Mouse (Mus musculus): ENCODE data around the gene Pdap1. TPM values are rescaled to one million over a fixed set of nuclear protein-coding genes. Genes with fewer than 3 reads are reported as not detected.
"Not testable (repeated sequence)": the region's sequence is repeated elsewhere in the genome, so short reads cannot be mapped to it uniquely, and the experiment has no call there.

Pdap1 gene
- total RNA-seq, 2 experiments from 2014 or later: 56.0 to 56.6 TPM

DNA sequence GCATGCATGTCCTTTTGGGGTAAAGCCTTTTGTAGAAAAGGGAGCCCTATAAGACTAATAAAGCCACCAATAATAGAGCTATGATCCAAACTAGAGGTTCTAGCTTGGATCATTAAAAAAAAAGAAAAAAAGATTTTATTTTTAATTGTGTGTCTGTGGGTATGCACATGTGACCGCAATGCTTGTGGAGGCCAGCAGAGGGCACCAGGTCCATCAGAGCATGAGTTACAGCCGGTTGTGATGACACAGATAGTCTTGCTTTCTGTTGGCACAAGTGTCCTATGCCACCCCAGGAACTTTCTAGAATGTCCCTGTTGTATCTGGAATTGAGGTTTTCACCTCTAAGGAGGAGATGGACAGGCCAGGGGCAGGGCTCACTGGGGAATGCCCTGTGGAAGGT is 20.7 kb downstream of the Pdap1 start:
- DNase-seq (ENCODE audit: low spot score): no peak

DNA sequence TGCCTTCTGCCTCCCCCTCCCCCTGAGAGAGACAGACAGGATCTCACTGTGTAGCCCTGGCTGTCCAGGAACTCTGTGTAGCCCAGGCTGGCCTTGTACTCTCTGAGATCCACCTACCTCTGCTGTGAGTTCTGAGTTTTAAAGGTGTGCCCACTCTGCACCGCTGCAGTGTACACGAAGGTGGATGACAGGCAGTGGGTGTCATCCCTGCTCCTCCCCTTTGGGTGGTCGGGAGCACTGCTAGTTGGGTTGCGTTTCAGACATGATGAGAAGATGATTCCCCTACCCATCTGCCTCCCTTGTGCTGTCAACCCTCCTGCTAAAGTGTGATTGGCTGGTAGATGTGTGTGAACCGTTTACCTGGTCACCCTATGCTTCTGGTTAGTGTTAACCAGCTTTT is 21.6 kb downstream of the Pdap1 start:
- no peak for DNase-seq (ENCODE audit: low spot score)

DNA sequence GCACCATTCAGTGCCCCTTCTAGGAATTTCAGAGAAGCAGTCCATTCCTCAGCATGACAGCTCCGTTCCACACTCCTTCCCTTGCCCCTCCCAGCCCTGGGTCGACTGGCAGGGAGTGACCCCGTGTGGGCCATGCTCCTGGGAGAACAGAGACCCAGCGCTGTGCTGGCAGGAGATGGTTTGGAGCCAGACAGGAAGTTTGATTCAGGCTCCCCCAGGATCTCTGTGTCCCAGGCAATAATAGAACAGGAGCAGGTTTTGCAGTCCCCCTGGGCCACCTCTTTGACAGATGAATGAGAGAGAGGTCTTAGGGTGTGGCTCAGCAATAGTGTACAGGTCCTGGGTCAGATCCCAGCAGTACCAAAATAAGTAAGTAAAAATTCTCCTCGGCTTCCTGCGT is 22.0 kb downstream of the Pdap1 start:
- no peak for DNase-seq (ENCODE audit: low spot score)

DNA sequence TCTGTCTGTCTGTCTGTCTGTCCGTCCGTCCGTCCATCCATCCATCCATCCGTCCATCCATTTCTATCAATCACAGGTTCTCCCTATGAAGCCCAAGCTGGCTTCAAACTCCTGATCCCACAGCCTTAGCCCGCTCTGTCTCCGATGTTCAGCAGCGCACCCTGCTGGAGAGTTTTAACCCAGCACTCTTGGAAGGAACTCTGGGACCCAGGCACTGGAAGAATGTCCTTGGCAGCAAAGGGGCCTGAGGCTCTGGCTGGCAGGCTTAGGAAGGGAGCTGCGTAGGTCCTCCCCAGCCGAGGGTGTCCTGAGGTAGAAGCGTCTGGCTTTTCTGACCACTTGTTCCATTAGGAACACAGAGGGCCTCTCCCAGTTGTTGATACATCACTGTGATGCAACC is 23.1 kb downstream of the Pdap1 start:
- peak; percentile 66 for DNase-seq (ENCODE audit: low spot score)

DNA sequence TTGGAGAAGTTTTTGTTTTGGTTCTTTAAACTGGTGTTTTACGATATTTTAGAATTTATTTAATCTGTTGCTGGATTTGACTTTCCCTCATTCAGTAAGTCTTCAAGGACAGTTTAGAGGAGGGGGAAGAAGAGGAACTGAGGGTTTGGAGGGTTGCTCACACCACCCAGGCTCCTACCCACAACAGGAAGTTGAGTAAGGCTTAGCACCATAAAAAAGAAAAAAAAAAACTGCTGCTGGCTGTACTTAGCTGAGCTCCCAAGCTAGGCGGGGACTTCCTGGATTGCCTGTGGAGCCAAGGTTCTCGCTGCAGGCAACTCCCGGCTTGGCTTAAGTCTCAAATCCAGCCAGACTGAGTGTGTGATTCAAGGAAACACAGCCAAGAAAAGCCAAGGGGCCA is 23.7 kb downstream of the Pdap1 start:
- peak; percentile 66 for DNase-seq (ENCODE audit: low spot score)

DNA sequence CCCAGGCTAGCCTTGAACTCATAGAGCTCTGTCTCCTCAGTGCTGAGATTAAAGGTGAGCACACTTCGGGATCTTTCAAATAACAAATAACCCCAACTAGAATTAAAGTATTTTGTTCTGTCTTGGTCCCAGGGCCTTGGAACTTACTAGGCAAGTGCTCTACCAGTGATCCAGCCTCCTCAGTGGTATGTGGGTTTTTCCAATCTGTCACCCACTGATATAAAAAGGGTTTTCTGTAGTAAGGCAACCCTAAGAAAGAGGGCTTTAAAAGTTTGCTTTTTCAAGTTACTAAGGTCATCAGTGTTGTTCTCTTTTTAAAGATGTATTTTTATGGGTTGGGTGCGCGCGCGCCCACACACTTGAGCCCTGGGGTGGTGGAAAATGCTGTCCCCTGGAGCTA is 24.3 kb downstream of the Pdap1 start:
- DNase-seq (ENCODE audit: low spot score): no peak

DNA sequence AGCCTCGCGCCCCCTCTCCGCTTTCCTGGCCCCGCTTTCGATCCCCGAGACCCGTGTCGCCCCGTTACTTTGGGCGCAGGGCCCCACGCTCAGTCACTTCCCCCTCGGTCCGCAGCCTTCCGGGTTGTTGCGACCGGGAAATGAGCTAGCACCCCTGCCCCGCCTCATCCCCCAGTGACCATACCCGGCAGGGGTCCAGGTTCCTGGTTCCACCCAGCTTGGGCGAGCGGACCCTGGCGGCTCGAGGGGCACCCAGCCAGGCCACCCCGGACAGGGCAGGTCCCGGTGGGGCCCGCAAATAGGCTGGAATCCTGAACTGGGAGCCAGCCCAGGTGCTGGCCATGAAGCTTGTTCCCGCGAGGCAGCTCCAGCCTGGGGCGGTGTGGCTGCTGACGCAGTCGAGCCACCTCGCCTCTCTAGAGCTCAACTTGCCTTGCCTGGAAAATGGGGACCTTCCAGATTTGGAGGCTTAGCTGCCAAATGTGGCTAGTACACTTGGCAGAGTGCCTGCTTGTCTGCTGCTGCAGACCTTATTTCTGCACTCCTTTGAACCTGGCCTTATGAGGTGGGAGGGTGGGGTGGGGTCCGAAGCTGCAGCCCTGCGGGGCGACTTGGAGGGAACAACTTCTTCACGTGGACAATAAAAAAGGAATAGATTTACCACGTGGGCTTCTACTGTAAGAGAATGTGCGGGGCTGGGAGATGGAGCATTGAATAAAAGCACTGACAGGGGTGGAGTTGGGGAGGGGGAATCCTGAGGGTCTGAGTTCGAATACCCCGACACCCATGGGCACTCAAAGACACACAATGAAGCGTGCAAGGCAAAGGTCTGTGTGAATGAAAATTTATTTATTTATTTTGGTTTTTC is 25.2 kb downstream of the Pdap1 start:
- peak; percentile 77 for DNase-seq (ENCODE audit: low spot score)

DNA sequence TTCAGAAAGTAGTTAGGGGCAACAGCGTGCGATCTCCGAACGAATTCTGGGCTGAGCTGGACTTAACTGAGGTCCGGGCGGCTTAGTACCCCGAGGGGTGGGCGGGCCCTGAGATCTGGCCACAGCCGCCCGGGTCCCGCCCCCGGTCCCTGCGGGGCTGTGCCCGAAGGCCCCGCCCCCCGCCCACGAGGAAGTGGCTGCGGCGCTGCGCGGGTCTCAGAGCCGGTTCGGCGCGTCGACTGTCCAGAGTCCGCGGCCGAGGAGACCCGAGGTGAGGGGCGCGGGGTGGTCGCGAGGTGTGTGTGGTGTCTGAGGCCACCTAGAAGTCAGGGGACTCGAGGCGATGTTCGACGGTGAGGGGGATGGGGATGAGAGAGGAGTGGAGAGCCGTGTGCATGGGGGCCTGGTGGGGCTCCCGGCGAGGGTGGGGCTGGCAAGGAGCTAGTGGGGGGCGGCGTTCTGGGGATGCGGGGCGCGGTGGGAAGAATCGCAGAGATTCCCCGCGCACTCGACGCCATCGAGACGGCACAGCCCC is 25.9 kb downstream of the Pdap1 start, which contains the start of gene Arpc1b:
Gene Arpc1b, plus strand, starts transcription at position 145 of the 535 bp plus-strand sequence.
- DNase-seq (ENCODE audit: low spot score): peak; percentile 54

DNA sequence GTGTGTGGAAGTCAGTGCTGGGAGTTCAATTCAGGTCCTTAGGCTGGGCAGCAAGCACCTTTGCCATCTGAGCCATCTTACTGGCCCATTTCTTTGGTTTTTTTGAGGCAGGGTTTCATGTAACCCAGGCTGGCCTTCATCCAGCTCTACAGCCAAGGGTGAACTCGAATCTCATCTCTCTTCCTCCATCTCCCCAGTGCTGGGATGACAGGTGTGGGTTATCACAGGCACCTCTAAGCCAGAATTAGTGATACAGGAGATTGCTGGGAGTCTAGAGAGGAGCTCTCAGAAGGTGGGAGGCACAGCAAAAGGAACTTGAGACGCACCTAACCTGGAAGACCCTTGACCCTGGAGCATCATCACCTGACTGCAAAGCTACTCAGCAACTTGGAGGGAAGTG is 26.6 kb downstream of the Pdap1 start:
- no peak for DNase-seq (ENCODE audit: low spot score)

DNA sequence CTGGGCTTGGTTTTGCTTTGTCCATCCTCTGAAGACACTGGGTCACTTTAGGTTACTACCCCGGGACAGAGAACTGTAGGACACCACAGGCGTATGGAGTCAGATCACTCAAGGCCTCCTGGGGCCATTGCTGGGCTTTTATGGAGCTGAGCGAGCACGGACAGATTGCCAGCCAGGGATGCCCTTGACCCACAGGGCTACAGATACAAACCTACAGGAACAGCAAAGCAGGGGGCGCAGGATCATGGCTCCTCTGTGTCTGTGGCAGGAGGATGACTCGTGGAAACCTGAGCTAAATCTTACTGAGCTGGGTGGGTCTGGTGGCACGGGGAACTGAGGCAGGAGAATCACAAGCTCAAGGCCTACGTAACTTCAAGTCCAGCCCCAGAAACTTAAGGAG is 27.5 kb downstream of the Pdap1 start:
- no peak for DNase-seq (ENCODE audit: low spot score)

DNA sequence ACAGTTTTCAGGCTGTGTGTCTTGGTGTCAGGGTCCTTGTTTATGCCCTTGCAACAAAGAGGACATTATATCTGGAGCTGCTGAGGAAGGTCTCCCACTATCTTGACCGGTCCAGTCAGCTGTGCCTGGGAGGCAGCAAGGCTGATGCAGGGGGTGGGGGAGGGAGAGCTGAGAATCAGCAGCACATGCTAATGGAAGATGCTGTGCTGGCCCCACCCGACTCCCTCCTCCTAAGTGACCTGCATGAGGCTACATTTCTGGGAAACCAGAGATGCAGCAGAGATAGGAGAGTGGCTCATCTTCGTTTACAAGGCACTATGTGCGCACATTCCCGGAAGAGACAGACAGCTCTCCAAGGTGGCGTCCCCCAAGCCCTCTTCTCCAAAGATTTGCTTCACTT is 29.6 kb downstream of the Pdap1 start:
- DNase-seq (ENCODE audit: low spot score): no peak

DNA sequence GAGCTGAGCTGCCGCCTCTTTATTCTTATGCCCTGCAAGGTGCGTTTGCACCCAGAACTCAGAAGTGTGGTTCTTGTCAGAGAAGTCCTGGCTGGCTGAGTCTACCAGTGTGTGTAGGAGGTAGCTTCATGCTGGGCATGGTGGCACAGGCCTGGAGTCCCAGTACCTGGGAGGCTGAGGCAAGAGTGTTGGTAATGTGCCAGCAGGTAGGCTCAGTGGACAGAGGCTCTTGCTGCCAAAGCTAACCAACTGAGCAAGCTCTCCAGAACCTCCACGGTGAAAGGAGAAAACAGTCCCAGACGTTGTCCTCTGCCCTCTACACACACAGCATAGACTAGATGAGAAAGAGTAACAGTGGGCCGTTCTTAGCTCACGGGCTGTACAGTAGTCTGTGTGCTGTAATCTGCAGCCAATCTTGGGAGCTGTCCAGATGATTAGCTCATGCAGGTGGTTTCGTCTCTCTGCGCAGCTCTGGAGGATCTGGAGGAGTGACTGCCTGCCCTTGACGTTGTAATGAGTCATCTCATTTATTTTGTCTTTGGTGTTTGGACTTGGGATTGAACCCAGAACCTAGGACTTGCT is 34.3 kb downstream of the Pdap1 start:
- no peak for DNase-seq (ENCODE audit: low spot score)

DNA sequence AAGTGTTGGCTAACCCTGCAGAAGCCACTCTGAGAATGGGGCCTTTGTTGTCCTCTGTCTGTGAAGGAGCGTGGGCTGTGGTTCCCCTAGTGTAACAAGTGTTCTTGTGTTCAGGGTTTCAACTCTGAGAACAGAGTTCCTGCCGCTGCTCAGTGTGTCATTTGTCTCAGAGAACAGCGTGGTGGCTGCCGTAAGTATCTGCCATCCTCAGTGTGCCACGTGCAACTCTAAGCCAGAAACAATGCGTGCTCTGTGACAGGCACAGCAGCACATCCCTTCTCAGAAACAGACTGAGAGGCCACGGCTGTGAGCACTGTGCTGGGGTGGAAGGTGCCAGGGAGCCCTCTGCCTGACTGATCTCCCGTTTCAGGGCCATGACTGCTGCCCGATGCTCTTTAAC is 35.7 kb downstream of the Pdap1 start:
- DNase-seq (ENCODE audit: low spot score): no peak

DNA sequence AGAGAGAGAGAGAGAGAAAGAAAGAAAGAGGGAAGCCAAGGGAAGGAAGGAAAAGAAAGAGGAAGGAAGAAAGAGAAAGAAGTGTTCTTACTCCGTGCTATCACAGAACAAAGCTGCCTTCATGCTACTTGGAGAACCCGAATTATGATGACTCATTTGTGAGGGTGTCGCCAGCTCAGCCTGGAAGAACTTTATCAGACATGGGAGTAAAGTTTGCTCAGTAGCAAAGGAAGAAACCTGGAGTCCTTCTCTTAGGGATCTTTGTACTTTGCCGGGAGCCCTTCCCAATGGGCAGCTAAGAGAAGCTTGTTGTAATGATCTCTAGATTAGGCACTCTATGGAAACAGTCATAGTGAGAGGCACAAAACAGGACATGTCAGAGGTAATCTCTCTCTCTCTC is 37.3 kb downstream of the Pdap1 start:
- DNase-seq (ENCODE audit: low spot score): no peak

DNA sequence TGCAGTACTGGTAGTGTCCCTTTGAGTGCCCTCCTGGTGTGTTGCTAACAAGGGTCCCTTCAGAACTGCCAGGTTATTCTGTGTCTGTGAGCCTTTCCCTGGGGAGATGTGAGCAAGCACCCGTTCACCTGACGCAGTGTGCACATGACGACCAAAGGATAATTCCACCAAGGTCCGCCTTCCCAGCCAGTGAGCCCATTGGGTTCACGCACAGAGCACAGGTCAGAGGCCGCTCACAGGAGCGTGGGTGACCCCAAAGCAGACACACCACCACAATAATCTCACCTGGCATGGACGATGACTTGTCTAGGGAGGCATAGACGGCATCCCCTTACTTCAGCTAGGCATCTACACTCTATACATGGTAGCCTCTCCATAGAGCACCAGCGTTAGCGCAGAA is 38.6 kb downstream of the Pdap1 start:
- not testable (repeated sequence) for DNase-seq (ENCODE audit: low spot score)

DNA sequence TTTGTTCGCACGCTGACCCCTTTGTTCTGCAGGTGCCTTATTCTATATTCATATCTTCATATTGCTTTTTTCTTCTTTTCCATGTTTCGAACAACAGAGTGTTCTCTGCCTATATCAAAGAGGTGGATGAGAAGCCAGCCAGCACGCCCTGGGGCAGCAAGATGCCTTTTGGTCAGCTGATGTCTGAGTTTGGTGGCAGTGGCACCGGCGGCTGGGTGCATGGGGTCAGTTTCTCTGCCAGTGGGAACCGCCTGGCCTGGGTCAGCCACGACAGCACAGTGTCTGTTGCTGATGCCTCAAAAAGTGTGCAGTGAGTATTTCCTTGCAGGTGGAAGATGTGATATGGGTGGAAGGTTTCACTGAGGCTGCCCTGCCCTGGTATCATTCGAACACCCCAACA is 39.1 kb downstream of the Pdap1 start:
- no peak for DNase-seq (ENCODE audit: low spot score)

DNA sequence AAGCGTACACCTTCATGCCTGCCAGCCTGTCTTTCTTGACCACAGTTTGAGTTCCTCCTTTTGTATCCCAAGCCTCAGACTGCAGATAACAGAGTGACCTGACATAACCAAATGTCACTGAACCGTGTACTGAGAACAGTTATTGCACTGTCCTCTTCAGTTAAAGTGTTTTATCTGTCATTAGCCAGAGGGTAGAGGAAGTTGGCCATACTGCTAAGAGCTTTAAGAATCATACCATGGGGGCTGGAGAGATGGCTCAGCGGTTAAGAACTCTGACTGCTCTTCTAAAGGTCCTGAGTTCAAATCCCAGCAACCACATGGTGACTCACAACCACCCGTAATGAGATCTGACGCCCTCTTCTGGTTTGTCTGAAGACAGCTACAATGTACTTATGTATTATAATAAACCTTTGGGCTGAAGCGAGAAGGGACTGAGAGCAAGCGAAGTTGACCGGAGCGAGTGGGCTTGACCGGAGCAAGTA is 41.7 kb downstream of the Pdap1 start:
- no peak for DNase-seq (ENCODE audit: low spot score)

DNA sequence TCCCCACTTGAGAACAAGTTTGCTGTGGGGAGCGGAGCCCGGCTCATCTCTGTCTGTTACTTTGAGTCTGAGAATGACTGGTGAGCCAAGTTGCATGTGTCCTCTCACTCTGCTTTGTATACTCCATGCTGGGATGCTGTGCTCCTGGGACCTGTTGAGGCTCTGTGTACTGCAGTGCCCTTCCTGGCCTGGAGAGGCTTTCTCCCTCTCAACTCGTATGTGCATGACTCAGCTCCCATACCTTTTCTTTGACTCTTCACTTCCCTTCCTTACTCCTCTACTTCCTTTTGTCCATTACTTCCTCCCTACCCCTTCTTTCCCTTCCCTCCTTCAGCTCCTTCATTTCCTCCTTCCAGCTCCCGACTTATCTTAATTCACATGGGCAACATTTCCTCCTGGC is 43.8 kb downstream of the Pdap1 start:
- DNase-seq (ENCODE audit: low spot score): no peak

DNA sequence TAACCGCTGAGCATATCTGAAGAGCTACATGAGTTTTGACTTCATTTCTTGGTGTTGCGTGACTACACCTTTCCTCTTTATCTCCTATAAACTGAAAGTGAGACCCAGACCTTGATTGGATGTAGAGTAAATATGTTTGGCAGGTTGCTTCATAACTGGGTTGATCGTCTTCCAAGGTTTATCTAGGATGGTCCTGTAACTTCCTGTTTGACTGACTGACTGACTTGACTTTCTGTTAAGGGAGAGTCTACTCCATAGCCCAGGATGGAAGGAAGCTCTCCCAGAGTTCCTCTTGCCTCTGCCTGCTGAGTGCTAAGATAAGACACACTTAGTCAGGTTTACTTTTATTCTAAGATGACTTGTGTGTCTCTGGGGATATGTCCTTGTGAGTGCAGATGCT is 50.2 kb downstream of the Pdap1 start:
- no peak for DNase-seq (ENCODE audit: low spot score)

DNA sequence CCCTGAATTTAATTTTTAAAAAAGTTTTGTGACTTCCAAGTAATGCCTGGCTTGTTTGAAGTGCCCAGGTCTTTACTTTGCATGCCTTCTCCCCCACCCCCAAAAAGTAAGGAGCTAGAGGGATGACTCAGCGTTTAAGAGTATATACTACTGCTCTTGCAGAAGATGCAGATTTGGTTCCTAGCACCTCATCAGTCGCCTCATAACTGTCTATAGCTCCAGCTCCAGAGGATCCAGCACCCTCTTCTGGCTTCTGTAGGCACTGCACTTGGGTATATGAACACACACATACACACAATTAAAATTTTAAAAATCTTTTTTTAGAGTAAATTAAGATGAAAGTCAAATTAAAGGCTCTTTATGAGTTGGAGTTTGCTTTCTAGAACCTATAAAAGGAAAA is 51.9 kb downstream of the Pdap1 start:
- no peak for DNase-seq (ENCODE audit: low spot score)

DNA sequence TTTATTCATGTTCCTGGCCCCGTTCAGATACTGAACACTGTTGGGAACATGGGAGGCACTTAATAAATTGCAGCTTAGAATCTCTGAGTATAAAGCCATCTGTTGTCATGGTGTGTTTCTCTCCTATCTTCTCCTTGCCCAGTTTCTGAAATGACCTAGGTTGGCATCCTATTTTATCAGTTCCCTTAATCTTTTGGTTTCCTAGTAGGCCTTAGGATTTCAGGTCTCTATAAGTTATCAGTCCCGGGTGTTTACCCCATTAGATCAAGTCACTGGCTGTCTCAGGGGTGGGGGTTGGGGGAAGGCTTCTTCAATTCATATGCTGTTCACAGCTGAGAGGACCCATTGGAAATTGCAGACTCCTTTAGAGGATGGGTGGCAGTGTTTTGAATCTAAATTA is 55.2 kb downstream of the Pdap1 start:
- no peak for DNase-seq (ENCODE audit: low spot score)

DNA sequence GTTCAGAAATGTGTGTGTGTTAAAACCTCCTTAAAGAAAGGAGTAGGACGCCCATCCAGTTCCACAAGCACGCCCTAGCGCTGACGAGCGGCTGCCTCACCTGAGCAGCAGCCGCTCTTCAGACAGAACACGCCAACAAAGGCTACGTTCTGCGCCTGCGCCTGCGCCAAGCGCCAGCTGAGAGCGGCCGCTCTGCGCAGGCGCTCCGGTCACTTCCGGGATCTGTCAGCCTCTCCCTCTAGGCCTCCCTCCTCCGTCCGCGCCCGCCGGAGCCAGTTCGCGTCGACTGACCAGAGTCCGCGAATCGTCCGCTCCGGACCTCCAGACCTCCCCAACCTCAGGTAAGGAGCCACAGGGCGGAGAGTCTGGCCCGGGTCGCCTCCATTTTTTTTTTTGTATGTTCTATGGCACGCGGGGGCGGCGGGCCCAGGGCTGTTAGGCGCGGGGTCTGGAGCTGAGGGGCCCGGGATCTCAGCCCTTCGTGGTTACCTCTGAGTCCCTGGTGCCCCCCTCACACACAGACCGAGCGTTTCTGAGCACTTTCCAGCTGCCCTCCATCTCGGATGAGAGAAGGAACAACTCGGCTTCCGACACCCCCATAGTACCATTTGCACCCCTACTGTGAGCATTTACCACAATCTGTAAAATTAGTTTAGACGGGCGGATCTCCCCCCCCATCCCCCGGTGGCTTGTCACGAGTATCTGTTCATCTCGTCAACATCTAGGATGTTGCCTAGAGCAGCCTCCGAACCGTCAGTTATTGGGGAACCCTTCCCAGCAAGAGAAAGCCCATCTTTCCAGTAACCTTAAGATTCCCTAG is 56.2 kb downstream of the Pdap1 start, which contains the start of the genes Arpc1a and Kpna7:
Gene Arpc1a, plus strand, starts transcription at position 199 of the 820 bp plus-strand sequence.
Gene Kpna7, minus strand, starts transcription at position 399 of the 820 bp plus-strand sequence.
- peak; percentile 90 for DNase-seq (ENCODE audit: low spot score)

Data from gastrocnemius, adult 18-20 months (tissue).